Mouse (Mus musculus) embryonic stem cell, embryonic (primary cell): Measurements from ENCODE around the gene Fam174a.

Source experiments
- CTCF ChIA-PET, 4 experiments: fragments of 300-600 bp in 2 of 4; fragments of 350-600 bp in 2 of 4; sonication (Branson Sonifier 250); formaldehyde crosslinking; loops; one replicate each; lab custom pipeline; 2022; ENCODE audit warnings: inconsistent platforms in 2 of 4; lab: Charles Lee
- POLR2A ChIA-PET, 4 experiments: fragments of 300-600 bp in 2 of 4; fragments of 350-600 bp in 2 of 4; sonication (Branson Sonifier 250); formaldehyde crosslinking; loops; one replicate each; lab custom pipeline; 2022; ENCODE audit warnings: antibody characterized with exemption in 4 of 4, inconsistent platforms in 1 of 4; lab: Charles Lee

The Fam174a gene

DNA sequence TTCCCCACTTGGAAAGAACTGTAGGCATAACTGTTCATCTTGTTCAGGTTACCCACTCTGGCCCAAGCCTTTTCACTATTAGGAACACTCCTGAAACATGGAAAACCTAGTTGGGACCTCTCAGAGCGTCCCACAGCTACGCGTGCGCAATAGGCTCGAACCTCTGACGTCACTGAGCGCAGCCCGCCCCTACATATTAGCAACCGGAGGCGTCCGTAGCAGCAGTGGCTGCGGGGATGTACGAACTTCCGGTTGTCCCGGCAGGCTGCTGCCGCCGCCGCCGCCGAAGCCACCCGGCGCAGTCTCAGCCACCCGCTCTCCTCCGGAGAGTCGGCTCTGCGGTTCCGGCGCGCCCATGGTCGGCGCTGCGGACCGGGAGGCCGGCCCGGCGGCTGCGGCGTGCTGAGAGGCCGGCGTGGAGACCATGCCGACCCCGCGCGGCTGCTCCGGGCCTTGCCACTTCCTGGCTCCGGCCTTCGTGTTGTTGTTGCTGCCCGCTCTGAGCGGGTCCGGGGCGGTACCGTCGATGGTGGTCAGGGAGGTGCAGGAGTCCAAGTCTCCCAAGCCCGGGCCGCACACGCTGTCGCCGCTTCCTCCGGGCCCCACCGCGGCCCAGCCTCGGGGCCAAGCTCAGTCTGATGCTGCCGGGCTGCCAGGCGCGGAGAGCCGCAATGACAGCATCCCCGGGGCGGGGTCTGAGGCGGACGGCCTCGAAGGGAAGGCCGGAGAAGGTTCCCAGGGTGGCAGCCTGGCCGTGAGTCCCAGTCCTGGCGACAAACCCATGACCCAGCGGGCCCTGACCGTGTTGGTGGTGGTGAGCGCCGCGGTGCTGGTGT, at the start of gene Fam174a:
TSS of gene Fam174a (plus strand) at position 231 of the 836 bp plus-strand sequence.
- POLR2A ChIA-PET: interaction anchor here in 2 of 4 experiments (0.6 to 1.1 kb wide), 2 partner anchors 38 to 354 kb away, joined by 3 read pairs; partner anchors contain the start of gene St8sia4 (in 1 of the 2)

DNA sequence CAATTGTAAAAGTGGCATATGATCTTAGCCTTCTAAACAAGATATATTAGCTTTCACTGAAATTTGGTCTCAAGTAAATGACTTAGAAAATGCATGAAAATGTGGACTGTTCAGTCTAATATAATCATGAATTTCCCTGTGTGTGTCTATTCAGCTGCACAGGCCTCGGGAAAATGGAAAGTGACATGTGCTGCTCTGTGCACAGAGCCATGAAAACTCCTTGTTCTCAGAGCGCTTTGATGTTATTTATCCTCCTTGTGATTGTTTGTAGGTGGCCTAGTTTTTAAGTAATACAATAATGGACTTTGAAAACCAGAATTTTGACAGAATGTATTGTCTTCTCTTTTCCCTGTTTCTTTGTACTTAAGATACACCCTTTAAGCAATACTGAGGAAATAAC, 49.6 kb upstream of the Fam174a start:
- ChIA-PET POLR2A (no interaction called here), CTCF (no interaction called here)

More for the DNA sequence above, at the start of gene Fam174a:
- CTCF ChIA-PET: no interaction called here

DNA sequence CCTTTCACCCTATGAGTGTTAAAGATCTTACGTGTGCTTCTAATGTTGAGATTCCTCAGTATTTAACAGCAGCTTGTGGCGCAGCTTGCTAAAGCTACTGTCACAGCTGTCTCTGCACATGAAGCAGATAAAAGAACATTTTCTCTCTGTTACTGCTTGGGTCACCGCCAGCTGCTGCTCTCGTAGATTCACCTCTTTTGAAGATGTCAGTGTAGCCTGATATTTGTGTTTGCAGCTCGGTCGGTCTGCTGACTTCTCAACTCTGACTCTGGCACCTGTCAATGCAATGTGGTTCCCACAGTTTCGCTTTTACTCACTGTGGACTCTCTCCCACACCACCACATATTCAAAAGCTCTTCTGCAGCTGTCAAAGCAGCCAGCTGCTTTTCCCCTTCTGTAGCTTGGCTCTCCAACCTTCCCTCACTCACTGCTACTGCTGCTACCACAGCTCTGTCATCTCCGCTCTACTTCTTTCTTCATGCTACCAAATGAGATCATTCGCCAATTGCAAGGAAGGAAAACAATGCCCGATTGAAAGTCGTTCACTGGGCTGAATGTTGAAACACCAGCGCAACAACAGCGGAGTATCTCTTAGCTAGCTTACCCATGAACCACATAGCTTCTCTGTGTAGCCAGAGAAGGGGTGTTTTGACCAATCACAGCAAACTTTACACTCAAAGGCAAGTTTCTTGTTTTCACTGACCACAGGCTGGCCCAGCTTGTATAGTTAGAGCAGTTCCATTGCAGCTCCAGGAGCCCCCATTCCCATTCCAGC, 45.3 kb upstream of the Fam174a start:
- POLR2A ChIA-PET: no interaction called here
- CTCF ChIA-PET: no interaction called here

DNA sequence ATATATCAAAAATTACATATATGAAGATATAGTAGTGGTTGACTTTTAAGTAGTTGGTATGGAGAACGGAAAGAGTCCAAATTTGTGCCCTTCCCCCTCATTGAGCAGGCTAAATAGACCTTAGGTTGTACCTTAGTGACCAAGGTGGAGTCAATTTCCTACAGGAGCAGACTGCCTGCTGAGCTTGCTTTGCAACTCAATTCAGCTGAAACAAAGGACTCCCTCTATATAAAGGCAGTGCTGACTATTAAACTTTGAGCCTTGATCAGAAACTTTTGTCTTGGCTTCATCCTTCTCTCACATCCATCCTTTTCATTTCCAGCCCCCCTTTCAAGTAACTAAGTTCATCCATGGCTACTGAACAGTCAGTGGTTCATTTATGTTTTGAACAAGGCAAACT, 40.1 kb upstream of the Fam174a start:
- ChIA-PET POLR2A (no interaction called here), CTCF (no interaction called here)

DNA sequence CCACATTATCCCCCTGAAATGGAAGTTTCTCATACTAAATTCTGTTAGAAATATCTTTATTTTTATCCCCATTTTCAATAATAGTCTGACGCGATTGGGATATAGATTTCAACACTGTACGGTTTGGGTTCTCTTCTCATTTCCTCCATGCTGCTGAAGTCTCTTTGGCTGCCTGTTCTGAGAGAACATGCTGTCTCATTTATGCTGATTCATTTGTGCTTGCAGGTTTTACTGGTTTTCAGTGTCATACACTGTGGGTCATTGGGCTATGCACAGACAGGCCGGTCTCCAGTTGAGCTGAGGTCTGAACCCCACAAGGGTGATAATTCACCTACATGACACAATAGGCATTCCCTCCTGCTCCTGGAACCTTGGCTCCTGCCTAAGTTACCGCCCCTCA, 5.1 kb upstream of the Fam174a start:
- POLR2A ChIA-PET: no interaction called here
- CTCF ChIA-PET: interaction anchor here in 1 of 4 experiments (0.6 kb wide), 1 partner anchor 454 kb away, joined by 3 read pairs; no protein-coding TSS in a partner anchor

DNA sequence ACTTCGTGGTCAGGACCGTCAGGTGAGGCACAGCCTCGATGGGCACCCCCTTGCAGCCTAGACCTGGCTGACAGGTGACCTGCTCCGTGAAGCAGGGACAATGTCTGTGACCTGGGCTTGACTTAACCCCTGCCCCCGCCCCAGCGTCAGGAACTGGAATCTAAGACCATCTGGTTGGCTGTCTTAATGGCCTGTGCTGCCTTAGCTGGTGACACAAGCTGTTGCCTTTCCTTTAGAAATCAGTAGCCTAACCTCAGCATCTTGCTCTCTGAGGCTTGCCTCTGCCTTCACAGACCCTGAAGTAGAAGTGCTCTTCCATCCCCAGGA, 769 bp downstream of the Fam174a start:
- CTCF ChIA-PET: no interaction called here
- POLR2A ChIA-PET: no interaction called here

DNA sequence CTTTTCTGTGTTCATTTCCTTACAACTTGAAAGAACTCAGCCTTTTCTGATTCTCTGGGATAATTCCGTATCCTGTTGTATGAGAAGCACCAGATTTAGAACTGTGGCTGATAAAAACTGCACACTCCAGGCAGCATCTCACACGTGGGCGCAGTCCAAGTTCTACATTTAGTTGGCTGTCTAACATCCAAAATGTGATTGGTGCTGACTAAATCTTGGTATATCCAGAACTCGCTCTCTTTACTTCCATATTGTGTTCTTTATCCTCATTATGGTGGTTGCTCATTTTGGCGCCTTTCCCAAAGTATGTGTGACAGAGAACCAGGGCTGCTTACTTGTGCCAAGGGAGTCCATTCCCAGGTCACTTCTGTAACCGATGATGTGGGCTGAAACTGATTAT, 2.6 kb downstream of the Fam174a start:
- POLR2A ChIA-PET: interaction anchor here in 1 of 4 experiments (0.7 kb wide), 1 partner anchor 11 kb away, joined by 4 read pairs; no protein-coding TSS in a partner anchor
- CTCF ChIA-PET: no interaction called here

DNA sequence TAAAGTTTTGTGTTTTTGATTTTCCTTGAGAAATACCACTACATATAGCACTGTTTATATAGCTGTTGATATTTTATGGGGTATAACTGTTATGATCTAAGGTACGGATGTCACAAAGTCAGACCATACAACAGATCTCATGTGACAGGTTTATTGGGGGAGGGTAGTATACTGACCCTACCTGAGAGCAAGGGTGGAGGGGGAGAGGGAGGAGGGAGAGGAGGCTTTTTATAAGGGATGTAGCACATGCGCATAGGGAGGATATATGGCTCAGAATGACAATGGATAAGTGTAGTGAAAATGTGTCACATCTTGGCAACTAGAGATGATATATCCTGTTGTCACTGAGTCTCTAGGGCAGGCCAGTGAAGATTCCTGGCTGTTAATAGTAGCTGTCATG, 8.8 kb downstream of the Fam174a start:
- ChIA-PET POLR2A (no interaction called here), CTCF (no interaction called here)

DNA sequence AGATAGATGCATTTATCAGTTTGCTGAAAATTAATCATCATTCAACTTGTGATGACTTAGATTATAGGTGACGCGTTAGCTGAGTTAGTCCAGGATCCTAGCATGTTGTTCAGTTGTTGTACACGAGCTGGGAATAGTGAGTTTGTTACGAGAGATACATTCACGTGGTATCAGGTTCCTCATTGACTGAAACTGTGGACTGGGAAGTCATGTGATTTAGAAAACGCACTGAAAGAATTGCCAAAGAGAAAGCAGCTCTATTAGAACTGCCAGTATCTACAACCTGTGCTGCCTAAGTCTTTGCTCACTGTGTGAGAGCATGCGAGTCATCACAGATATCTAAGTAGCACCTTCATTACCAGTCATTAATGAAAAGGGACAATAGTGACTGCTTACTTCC, 9.6 kb downstream of the Fam174a start:
- CTCF ChIA-PET: interaction anchor here in 1 of 4 experiments (0.5 kb wide), 1 partner anchor 35 kb away, joined by 3 read pairs; no protein-coding TSS in a partner anchor
- POLR2A ChIA-PET: no interaction called here

DNA sequence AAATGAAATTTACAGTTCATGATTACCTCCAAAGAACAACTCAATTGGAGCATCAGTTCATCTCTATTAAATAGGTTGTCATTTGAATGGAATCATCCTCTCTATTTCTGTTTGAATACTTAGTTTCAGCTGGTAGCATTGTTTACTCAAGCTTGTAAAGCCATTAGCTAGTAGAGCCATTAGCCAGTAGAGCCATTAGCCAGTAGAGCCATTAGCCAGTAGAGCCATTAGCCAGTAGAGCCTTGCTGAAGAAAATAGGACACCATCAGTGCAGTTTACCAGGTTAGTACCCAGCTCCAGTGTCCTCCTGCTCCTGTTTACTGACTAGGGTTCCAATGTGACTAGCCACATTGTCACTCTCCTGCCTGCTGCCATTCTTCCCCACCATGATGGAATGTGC, 13.4 kb downstream of the Fam174a start:
- POLR2A ChIA-PET: no interaction called here
- CTCF ChIA-PET: no interaction called here

DNA sequence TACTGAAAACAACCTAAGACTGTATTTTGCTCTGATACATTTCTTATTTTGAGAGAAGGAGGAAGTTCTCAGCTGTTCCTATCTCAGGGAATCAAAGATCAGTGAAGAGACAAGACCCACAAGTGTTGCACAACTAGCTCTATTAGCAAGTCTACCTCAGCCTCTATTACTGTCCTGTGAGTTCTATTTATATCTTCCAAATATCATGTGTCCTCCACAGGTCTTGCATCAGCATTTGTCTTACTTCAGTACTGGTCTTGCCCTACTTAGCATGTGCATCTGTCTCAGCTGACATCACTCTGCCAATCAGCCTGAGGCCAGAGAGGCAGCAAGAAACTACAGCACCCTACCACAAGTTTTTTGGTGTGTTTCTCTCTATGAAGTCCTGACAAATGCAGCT, 26.2 kb downstream of the Fam174a start:
- ChIA-PET POLR2A (no interaction called here), CTCF (interaction anchor here in 1 of 4 experiments (0.6 kb wide), 1 partner anchor 37 kb away, joined by 9 read pairs; no protein-coding TSS in a partner anchor)

DNA sequence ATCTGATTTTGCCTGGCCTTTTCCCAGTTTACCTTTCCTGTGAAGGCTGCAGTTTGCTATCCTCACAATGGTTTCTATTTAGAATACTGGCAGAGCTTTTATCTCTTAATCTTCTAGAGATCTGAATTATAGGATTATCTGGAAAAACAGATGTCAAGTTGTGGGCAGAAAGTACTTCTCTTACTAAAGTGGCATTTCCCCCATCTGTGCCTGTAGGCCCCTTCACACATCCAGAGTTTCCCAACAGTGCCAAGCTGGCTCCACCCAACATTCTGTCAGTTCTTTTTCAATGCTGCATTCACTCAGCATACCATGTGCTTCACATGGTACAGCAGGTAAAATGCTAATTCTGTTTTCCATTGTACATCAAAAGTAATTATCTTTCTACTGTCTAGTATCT, 28.8 kb downstream of the Fam174a start:
- POLR2A ChIA-PET: no interaction called here
- CTCF ChIA-PET: no interaction called here

DNA sequence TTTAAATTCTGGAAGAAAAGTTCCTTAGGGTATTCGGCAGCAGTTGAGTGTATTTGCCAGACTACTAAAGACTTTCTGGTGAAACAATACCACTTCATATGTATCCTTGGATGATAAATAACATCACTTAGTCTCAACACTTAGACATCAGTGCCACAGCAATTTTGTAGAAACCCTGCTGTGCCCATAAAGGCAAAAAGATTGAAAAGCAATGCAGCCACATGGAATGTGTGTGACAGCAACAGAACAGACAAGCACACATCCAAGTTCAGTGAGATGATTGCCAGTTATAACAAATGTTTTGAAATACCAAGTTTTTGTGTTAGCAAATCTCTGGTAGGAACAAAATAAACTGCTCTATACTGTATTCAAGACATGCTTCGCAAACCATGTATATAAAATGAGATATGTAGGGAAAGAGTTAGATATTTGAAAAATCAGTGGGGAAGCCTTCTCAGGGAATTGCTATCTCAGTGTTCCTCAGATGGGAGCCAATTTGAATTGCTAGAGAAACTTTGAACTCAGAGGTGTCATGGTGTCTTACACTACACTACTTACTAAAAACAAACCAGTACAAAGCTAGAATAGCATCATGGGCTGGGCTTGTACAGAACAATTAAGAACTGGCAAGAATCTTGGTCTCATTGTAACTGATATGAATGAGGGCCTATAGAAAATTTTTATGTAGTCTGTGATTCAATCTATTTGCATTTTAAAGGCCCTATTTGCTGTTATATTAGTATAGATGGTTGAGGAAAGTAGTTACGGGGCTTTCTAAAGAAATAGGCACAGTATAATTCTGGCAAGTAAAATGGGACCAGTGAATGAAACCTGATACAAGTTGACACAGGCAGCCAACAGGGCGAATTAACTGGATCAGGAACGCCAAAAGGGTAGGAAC, 30.4 kb downstream of the Fam174a start:
- POLR2A ChIA-PET: no interaction called here
- CTCF ChIA-PET: no interaction called here

DNA sequence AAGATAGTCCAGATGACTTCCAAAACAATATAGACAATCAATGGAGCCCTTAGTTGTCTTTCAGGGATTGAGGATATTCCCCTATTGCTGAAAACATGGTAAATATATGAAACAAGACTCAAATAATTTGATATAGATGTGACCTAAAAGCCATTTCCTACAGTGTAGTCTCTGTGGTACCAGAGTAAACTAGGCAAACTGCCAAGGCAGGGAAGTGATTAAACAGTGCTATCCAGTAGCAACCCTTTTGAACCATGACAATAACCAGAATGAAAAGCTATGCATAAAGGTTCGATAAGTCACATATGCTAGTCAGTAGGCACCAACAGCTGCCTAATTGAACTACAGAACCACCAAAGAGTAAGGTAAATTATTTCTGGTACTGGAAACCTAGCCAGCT, 40.7 kb downstream of the Fam174a start:
- ChIA-PET POLR2A (no interaction called here), CTCF (no interaction called here)

DNA sequence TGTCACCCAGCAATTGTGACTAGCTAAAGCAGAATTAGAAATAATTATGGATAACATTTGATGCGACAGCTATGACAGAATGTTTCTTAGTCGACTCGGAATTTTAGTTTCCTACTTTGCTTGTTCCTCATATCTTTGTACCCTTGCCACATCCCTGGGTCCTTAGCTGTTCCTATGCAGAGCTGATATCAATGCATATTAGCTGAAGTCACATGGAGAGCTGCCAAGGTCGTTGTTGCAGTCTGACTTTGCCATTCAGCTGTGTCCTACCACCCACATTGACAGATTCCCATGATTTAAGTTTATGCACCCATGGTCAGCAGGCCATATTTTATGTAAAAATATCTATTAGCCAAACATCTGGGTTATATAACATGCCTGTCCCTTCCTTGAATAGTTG, 43.5 kb downstream of the Fam174a start:
- CTCF ChIA-PET: no interaction called here
- POLR2A ChIA-PET: no interaction called here

DNA sequence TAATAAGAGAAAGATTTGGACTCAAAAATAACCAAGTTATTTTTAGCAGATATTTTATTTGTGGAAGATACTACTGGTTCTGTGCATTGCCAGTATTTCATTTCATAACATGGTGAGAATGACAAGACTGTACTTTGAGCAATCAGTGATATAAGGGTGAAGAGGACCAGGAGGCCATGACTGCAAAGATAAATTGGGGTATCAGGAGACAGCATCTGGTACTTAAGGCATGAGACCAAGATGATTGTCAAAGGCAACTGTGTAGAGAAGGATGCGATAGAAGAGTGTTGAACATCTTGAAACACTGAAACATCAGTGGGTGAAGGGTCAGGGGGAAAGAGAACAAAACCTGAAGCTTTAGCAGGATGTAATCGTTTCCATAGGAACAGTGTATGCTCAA, 50.3 kb downstream of the Fam174a start:
- POLR2A ChIA-PET: no interaction called here
- CTCF ChIA-PET: no interaction called here

DNA sequence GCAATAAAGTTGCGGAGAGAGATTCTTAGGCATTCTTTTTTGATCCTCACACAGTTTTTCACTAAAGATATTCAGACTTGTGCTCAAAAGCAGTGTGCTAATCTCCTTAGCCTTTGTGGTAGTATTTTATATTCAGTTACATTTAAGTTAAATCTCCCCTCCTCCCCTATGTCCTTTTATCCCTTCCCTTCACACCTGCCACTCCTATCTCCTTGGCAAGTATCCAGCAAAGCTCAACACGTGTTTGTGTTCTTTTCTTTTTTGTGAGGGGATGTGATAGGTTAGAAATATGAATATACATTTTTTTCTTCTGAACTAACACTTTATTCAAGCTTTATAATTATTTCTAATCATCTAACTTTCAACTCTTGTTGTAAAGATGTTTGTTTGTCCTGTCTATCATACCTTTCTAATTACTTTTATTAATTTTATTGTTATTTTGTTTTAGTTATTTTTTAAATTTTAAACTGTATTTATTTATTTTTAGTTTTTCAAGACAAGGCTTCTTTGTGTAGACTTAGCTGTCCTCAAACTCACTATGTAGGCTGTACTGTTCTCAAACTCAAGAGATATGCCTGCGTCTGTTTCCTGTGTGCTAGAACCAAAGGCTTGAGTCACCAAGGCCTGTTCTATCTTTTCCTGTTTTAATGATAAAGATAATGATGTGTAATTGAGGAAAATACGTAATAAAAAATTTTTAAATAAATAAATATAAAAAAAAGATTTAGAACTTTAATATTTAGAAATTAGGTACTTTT, 53.4 kb downstream of the Fam174a start:
- POLR2A ChIA-PET: no interaction called here

DNA sequence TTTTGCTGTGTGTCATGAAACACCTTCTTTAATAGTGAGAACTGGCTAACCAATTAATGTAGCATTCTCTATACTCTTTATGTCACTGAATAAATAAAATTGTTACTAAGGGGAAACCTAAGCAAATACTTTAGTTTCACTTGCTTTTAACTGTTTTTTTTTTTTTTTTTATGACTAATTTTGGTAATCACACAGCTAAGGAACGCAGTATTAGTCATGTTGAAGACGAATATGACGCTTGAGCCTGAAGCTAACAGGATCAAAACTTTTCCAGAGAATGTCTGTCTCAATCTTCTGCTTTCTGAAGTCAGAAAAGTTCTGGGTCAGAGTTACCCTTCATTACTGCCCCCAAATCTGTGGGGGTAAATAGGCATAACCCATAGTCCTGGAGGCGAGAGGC, 54.3 kb downstream of the Fam174a start:
- POLR2A ChIA-PET: interaction anchor here in 1 of 4 experiments (0.7 kb wide), 1 partner anchor 332 kb away, joined by 3 read pairs; no protein-coding TSS in a partner anchor
- CTCF ChIA-PET: no interaction called here

More for the DNA sequence above, 53.4 kb downstream of the Fam174a start:
- CTCF ChIA-PET: no interaction called here

DNA sequence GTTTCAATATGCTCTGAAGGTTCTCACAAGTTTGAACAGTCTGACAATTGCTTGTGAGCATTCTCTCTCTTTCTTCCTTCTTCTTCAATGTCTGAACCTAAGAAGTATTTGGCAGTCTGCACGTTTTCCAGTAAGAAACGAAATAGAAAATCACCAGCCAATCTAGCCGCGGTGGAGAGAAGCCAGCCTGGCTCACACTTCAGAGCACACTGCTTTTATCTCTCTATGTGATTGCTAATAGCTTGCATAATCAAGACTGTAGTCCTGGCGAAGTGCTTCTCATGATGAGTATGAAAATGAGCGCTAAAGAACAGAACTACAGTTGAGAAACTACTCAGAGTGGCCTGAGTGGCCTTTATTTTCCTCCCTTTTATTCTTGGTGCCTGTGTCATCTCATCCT, 62.0 kb downstream of the Fam174a start:
- POLR2A ChIA-PET: no interaction called here
- CTCF ChIA-PET: no interaction called here
